Mouse (Mus musculus) hindbrain, embryonic 13.5 days (tissue): ENCODE measurements around the gene Galnt2. TPM values are rescaled to one million over a fixed set of nuclear protein-coding genes. Genes with fewer than 3 reads are reported as not detected.

Source experiments
- ATAC-seq: fragments of 200-750 bp; cut with Nextera tagmentation; 2 replicates; pipeline ENCODE4 v1.8.0; 2017; ENCODE audit warnings: moderate TSS enrichment; ENCODE audit not compliant: low FRiP score
- H3K27ac ChIP-seq: fragments of 300-500 bp; sonication (generic); 2 replicates; pipeline ENCODE4 v1.5.1; 2015; ENCODE audit warnings: inconsistent platforms, mild to moderate bottlenecking, moderate library complexity
- H3K27me3 ChIP-seq: fragments of 300-500 bp; sonication (generic); 2 replicates; pipeline ENCODE4 v1.6.1; 2015; ENCODE audit warnings: mild to moderate bottlenecking, inconsistent platforms
- H3K36me3 ChIP-seq: fragments of 300-500 bp; sonication (generic); 2 replicates; pipeline ENCODE4 v1.6.1; 2015; ENCODE audit warnings: mild to moderate bottlenecking, inconsistent platforms
- H3K4me1 ChIP-seq: fragments of 300-500 bp; sonication (generic); replicated peaks from 2 replicates; pipeline ENCODE4 v1.6.1; 2015; ENCODE audit warnings: inconsistent platforms
- H3K4me2 ChIP-seq: fragments of 300-500 bp; sonication (generic); 2 replicates; pipeline ENCODE4 v1.6.1; 2015; ENCODE audit warnings: inconsistent platforms, mild to moderate bottlenecking, moderate library complexity
- H3K4me3 ChIP-seq: fragments of 300-500 bp; sonication (generic); 2 replicates; pipeline ENCODE4 v1.5.1; 2015; ENCODE audit warnings: mild to moderate bottlenecking, inconsistent platforms
- H3K9ac ChIP-seq: fragments of 300-500 bp; sonication (generic); 2 replicates; pipeline ENCODE4 v1.6.1; 2015; ENCODE audit warnings: mild to moderate bottlenecking, inconsistent platforms
- H3K9me3 ChIP-seq: fragments of 300-500 bp; sonication (generic); 2 replicates; pipeline ENCODE4 v1.6.1; 2016; ENCODE audit warnings: inconsistent platforms
- WGBS: fragments of 180-500 bp; shearing (Covaris S2); methylation state at CpG from one replicate; pipeline ENCODE4 v1.1.7; 2015; 5-methylcytosine and 5-hydroxymethylcytosine counted together
- polyA plus RNA-seq: library from polyadenylated mRNA; unstranded; fragments of >200 nt; fragmentation: Nextera tagmentation; extraction: Ambion mirVana; gene quantifications from 2 replicates; pipeline ENCODE4 v1.2.1, GENCODE M21; 2015

The Galnt2 gene
- polyA plus RNA-seq, 1 experiment from 2014 or later: 49.9 TPM

GRCm38 (mm10) chr8:124370422-124371183 lies 139.4 kb downstream of the Galnt2 start:
- Histone ChIP-seq H3K27ac (no peak overlapping the region), H3K4me3 (no peak overlapping the region), H3K4me2 (no peak overlapping the region), H3K4me1 (0 out of 2 replicates have a peak, but pooled peaks cover 2% of the 10 kb centered on the region), H3K36me3 (peaks cover 37% of the 10 kb centered on the region), H3K27me3 (no peaks in the 10 kb centered on the region), H3K9ac (no peak overlapping the region), H3K9me3 (no peaks in the 10 kb centered on the region)
- 75% methylated on average over 17 of the region's 17 CpGs for WGBS
- ATAC-seq: no peak

DNA sequence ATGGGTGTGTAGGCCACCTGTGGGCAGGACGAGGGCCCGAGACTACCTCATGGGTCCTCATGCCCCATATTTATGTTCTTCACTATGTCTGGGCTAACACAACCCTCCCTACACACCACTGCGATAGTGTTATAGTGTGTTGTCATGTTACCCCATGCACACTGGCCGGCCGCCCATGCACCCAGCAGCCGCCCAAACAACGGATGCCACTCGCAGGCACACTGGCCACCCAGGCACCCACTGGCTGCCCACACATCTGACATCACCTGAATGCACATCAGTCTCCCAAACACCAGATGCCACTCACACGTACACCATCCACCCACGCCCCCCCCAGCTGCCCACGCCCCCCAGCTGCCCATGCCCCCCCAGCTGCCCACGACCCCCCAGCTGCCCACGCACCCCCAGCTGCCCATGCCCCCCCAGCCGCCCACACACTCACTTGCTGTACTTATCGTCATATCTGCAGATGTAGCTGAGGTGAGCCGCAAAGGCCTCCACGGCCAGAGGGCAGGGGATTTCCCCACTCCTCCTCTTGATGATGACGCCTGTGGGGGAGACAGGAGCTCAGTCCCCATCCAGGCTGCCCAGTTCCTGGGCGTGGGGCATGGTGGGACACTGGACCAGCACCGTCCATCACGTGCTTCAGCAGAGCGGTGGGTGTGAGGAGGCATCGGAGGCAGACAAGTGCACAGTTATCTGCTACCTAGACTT lies 140.4 kb downstream of the Galnt2 start:
- no peak overlapping the region for H3K4me3 ChIP-seq
- WGBS: 93% methylated on average over 21 of the region's 23 CpGs
- no peaks in the 10 kb centered on the region for H3K27me3 ChIP-seq
- H3K27ac ChIP-seq: no peak overlapping the region
- H3K4me1 ChIP-seq: 0 out of 2 replicates have a peak, but pooled peaks cover 2% of the 10 kb centered on the region
- no peaks in the 10 kb centered on the region for H3K9me3 ChIP-seq
- H3K4me2 ChIP-seq: no peak overlapping the region
- peaks cover 43% of the 10 kb centered on the region for H3K36me3 ChIP-seq
- no peak overlapping the region for H3K9ac ChIP-seq
- ATAC-seq: no peak

DNA sequence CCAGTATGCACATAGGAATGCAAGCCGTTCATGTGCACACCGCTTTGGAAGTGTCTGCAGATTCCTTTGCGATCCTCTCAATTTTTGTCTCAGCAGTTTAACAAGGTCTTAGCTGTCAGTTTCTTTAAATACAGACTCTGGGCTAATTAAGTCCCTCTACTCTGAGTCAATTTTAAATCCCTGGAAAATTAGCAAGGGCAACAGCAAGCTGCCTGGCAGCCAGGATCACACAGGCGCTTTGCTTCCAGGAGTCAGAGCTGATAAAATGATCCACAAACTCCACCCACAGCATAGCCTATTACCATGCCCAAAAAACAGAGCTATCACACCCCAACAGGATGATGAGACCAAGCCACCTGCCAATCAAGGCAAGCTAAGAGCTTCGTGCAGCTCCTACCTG lies 142.6 kb downstream of the Galnt2 start:
- Histone ChIP-seq H3K4me3 (no peak overlapping the region), H3K9me3 (no peaks in the 10 kb centered on the region), H3K36me3 (peaks cover 45% of the 10 kb centered on the region), H3K9ac (no peak overlapping the region), H3K27ac (no peak overlapping the region), H3K4me1 (0 out of 2 replicates have a peak, but pooled peaks cover 2% of the 10 kb centered on the region), H3K4me2 (no peak overlapping the region), H3K27me3 (no peaks in the 10 kb centered on the region)
- WGBS: 89% methylated on average over 5 of the region's 5 CpGs
- no peak for ATAC-seq

- no peaks in the 10 kb centered on the region for H3K9me3 ChIP-seq
- 0 out of 2 replicates have a peak, but pooled peaks cover 2% of the 10 kb centered on the region for H3K4me1 ChIP-seq
- peaks cover 45% of the 10 kb centered on the region for H3K36me3 ChIP-seq
- no peak overlapping the region for H3K4me2 ChIP-seq
- H3K4me3 ChIP-seq: no peak overlapping the region
- no peak overlapping the region for H3K27ac ChIP-seq
- H3K9ac ChIP-seq: no peak overlapping the region
- 70% methylated on average over 6 of the region's 6 CpGs for WGBS
- ATAC-seq: no peak
- H3K27me3 ChIP-seq: no peaks in the 10 kb centered on the region
Observed at GRCm38 (mm10) chr8:124375168-124375567, 144.0 kb downstream of the Galnt2 start.

DNA sequence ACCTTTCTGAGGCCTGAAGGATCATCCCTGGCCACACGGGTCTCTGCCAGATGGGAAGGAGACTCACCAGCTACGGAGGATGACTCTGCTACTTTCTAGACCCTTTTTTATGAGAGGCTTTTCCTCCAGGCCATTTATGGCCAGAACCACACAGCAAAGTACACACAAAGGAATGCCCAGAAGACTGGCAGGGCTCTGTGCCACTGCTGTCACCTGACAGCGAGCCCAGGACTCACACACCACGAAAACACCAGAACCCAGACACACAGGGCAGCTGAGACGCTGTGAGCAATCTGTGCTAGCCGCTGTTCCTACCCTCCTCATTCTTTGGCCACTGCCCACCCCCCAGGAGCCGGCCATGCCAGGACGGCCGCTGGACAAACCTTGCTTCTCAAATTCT lies 144.5 kb downstream of the Galnt2 start:
- no peaks in the 10 kb centered on the region for H3K27me3 ChIP-seq
- no peak for ATAC-seq
- no peak overlapping the region for H3K4me2 ChIP-seq
- 0 out of 2 replicates have a peak, but pooled peaks cover 2% of the 10 kb centered on the region for H3K4me1 ChIP-seq
- H3K9me3 ChIP-seq: no peaks in the 10 kb centered on the region
- no peak overlapping the region for H3K4me3 ChIP-seq
- H3K27ac ChIP-seq: no peak overlapping the region
- no peak overlapping the region for H3K9ac ChIP-seq
- peaks cover 44% of the 10 kb centered on the region for H3K36me3 ChIP-seq
- WGBS: 87% methylated on average over 9 of the region's 9 CpGs

DNA sequence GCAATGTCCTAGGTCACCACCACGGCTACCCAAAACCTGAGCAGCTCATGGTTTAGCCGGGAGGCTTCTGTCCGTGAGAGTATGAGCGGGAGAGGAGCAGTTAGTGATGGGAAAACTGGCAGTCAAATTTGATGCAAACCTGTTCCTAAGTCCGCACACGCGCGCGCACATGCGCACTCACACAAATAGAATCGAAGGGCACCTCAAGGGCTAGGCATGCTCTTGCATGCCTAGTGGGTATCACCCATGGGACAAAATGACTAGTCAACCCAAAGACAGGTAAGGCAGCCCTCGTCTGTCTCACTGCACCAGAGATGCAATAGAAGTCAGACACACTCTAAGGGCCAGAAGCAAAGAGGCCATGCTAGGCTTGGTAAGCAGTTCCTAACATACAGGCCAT lies 145.2 kb downstream of the Galnt2 start:
- Histone ChIP-seq H3K4me2 (no peak overlapping the region), H3K27ac (no peak overlapping the region), H3K27me3 (no peaks in the 10 kb centered on the region), H3K4me3 (no peak overlapping the region), H3K9me3 (no peaks in the 10 kb centered on the region), H3K36me3 (peaks cover 40% of the 10 kb centered on the region), H3K9ac (no peak overlapping the region), H3K4me1 (0 out of 2 replicates have a peak, but pooled peaks cover 3% of the 10 kb centered on the region)
- 94% methylated on average over 12 of the region's 12 CpGs for WGBS
- ATAC-seq: no peak

GRCm38 (mm10) chr8:124379289-124379688 lies 148.1 kb downstream of the Galnt2 start:
- H3K4me2 ChIP-seq: no peak overlapping the region
- ATAC-seq: no peak
- no peaks in the 10 kb centered on the region for H3K9me3 ChIP-seq
- H3K27ac ChIP-seq: no peak overlapping the region
- 68% methylated on average over 6 of the region's 6 CpGs for WGBS
- H3K4me3 ChIP-seq: no peak overlapping the region
- H3K27me3 ChIP-seq: no peaks in the 10 kb centered on the region
- peaks cover 53% of the 10 kb centered on the region for H3K36me3 ChIP-seq
- peaks cover 17% of the 10 kb centered on the region for H3K4me1 ChIP-seq
- H3K9ac ChIP-seq: no peak overlapping the region

DNA sequence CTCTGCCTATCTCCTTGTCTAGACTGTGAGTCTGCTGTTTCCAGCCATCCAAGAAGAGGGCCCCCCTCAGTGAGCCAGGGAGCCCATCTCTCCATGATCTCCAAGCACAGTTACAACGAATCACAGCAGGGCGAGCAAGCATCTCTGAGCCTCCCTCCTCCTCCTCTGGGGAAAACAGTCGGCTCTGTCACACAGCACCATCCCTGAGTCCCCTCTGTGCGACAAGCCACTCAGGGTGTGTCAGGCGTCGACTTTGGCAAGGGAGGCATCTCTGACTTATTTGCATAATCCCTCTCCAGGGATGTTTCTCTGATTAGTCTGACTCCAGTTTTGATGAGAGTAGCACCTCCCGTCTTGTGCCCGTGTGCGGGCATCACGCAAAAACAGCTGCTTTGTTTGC lies 151.0 kb downstream of the Galnt2 start:
- Histone ChIP-seq H3K4me2 (no peak overlapping the region), H3K4me3 (no peak overlapping the region), H3K27me3 (no peaks in the 10 kb centered on the region), H3K4me1 (peaks cover 25% of the 10 kb centered on the region), H3K27ac (peak overlapping the region; percentile 42; the same call in 1 of the 2 replicates), H3K36me3 (peaks cover 39% of the 10 kb centered on the region), H3K9me3 (no peaks in the 10 kb centered on the region), H3K9ac (peak overlapping the region; percentile 36; the same call in 1 of the 2 replicates)
- ATAC-seq: no peak
- WGBS: 42% methylated on average over 10 of the region's 10 CpGs

- H3K36me3 ChIP-seq: peaks cover 22% of the 10 kb centered on the region
- no peaks in the 10 kb centered on the region for H3K9me3 ChIP-seq
- ATAC-seq: no peak
- WGBS: 95% methylated on average over 19 of the region's 19 CpGs
- no peak overlapping the region for H3K4me2 ChIP-seq
- H3K9ac ChIP-seq: no peak overlapping the region; the same call in 1 of the 2 replicates
- no peak overlapping the region for H3K27ac ChIP-seq
- peaks cover 25% of the 10 kb centered on the region for H3K4me1 ChIP-seq
- H3K27me3 ChIP-seq: no peaks in the 10 kb centered on the region
- no peak overlapping the region for H3K4me3 ChIP-seq
Observed at GRCm38 (mm10) chr8:124384336-124384735, 153.1 kb downstream of the Galnt2 start.

- H3K4me3 ChIP-seq: no peak overlapping the region
- 73% methylated on average over 23 of the region's 23 CpGs for WGBS
- H3K36me3 ChIP-seq: peaks cover 14% of the 10 kb centered on the region
- ATAC-seq: peak; percentile 49; the same call in 1 of the 2 replicates
- peak overlapping the region; percentile 45; the same call in 1 of the 2 replicates for H3K27ac ChIP-seq
- no peak overlapping the region for H3K4me2 ChIP-seq
- H3K9me3 ChIP-seq: no peaks in the 10 kb centered on the region
- no peaks in the 10 kb centered on the region for H3K27me3 ChIP-seq
- no peak overlapping the region for H3K9ac ChIP-seq
- H3K4me1 ChIP-seq: peaks cover 24% of the 10 kb centered on the region
Observed at GRCm38 (mm10) chr8:124386225-124386899, 155.2 kb downstream of the Galnt2 start.

GRCm38 (mm10) chr8:124389495-124389894 lies 158.3 kb downstream of the Galnt2 start:
- WGBS: 88% methylated on average over 11 of the region's 11 CpGs
- Histone ChIP-seq H3K4me1 (peaks cover 18% of the 10 kb centered on the region), H3K27me3 (no peaks in the 10 kb centered on the region), H3K27ac (no peak overlapping the region), H3K4me3 (no peak overlapping the region), H3K9ac (no peak overlapping the region), H3K9me3 (no peaks in the 10 kb centered on the region), H3K4me2 (no peak overlapping the region), H3K36me3 (no peaks in the 10 kb centered on the region)
- no peak for ATAC-seq

DNA sequence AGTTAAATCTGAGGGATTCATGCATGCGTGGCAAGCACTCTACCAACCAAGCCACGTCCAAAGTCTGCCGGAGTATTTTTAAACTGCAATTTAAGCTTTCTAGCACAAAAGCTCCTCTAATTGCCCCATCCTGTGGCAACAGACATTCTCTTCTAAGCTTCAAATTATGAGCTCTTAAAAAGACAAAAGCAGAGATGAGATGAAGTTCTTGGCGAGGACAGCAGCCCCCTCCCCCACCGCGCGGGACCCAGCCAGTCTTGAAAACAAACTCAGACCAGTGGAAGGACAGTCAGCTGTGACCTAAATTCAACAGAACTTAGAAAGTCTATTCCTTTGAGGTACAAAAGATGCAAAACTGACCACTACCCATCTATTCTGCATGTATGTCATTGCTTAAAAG lies 160.0 kb downstream of the Galnt2 start:
- 86% methylated on average over 7 of the region's 7 CpGs for WGBS
- ATAC-seq: no peak
- no peak overlapping the region for H3K4me2 ChIP-seq
- H3K27me3 ChIP-seq: no peaks in the 10 kb centered on the region
- no peak overlapping the region for H3K27ac ChIP-seq
- no peaks in the 10 kb centered on the region for H3K9me3 ChIP-seq
- no peak overlapping the region for H3K9ac ChIP-seq
- no peak overlapping the region for H3K4me3 ChIP-seq
- peaks cover 14% of the 10 kb centered on the region for H3K4me1 ChIP-seq
- H3K36me3 ChIP-seq: no peaks in the 10 kb centered on the region
